9 mouse cellular contexts compared by ENCODE assay signal in genomic region chr4:84883646-84884045, GRCm38 (mm10). TPM values are rescaled to one million over a fixed set of nuclear protein-coding genes. Genes with fewer than 3 reads are reported as not detected.
DNase-seq lines count a peak whose midpoint lies in the region; ATAC-seq and TF ChIP-seq lines count a peak whose summit lies in the region.
"Had no signal": no experiment of that assay in that cellular context is flagged by ENCODE, and none has a peak within 500 bp of the region (broad histone marks: within the 10 kb centered on the region; RNA-seq: fewer than 3 reads in every experiment).

No protein-coding gene starts in this region.

- peak overlapping the region; percentile 79 for H3K4me3 ChIP-seq in gastrocnemius, adult 2 months
- H3K4me3 ChIP-seq in liver, embryonic 13.5 days (replicated peaks) = peak overlapping the region; percentile 66; the same call in 1 of the 2 replicates

- ATAC-seq in liver, embryonic 13.5 days (ENCODE audit: low read depth) = no peak
- ATAC-seq in megakaryocyte-erythroid progenitor cell, adult 5-6 weeks (replicated peaks; ENCODE audit: low FRiP score, low TSS enrichment, poor library complexity, severe bottlenecking) = no peak

- peak; percentile 23 for DNase-seq in gastrocnemius, adult 2 months
- DNase-seq in gastrocnemius, postnatal 4 days (ENCODE audit: low spot score in 2 of 2) = no peak
- peak; percentile 21 for DNase-seq in urinary bladder, adult 2 months (ENCODE audit: low spot score)
- no peak for DNase-seq in urinary bladder, postnatal 36 days (ENCODE audit: low spot score in 2 of 2)
- DNase-seq in liver, embryonic 13.5 days = no peak
- no peak for DNase-seq in layer of hippocampus, postnatal 25 days (ENCODE audit: extremely low spot score in 1 of 2, low spot score in 1 of 2)
- no peak for DNase-seq in right cerebral cortex, postnatal 25 days

- H3K4me1 ChIP-seq in liver, embryonic 13.5 days (replicated peaks) = peaks cover 12% of the 10 kb centered on the region; the same call in 1 of the 2 replicates

- WGBS in liver, embryonic 13.5 days (ENCODE audit: insufficient replicate concordance) = 74% methylated on average over 12 of the region's 12 CpGs

- peak overlapping the region; percentile 76 for H3K4me2 ChIP-seq in liver, embryonic 13.5 days

- no peak for TF ChIP-seq CTCF in gastrocnemius, adult 2 months (IDR thresholded peaks at IDR 0.05)

- H3K9me3 ChIP-seq in liver, embryonic 13.5 days (replicated peaks) = no peaks in the 10 kb centered on the region

- H3K27me3 ChIP-seq in liver, embryonic 13.5 days = peaks cover 10% of the 10 kb centered on the region
- H3K27me3 ChIP-seq: CH12.LX had no signal

- no peaks in the 10 kb centered on the region for H3K36me3 ChIP-seq in liver, embryonic 13.5 days

- intact Hi-C loops in gastrocnemius, adult 2 months (cut with DNase I) = no loop called here

- H3K9ac ChIP-seq in liver, embryonic 13.5 days = no peak overlapping the region

- peak overlapping the region; percentile 93 for H3K27ac ChIP-seq in gastrocnemius, adult 2 months
- no peak overlapping the region for H3K27ac ChIP-seq in liver, embryonic 13.5 days

RNA-seq across cellular contexts. Expression of gene Cntln, which starts 0.5 kb away (rescaled TPM):
- total RNA-seq in gastrocnemius, adult 2 months (2021) = 1 to 10 TPM in 1 of 2 experiments, under 1 TPM in 1; 0.99 to 1.5 TPM
- 10 to 100 TPM; 11.2 to 14.2 TPM for total RNA-seq in gastrocnemius, postnatal 4 days (2021)
- polyA plus RNA-seq in urinary bladder, adult 2 months (2012; rRNA removed) = 7.9 and 8.1 TPM in 2 replicates
- polyA plus RNA-seq in liver, embryonic 13.5 days (2015; fragmentation: Nextera tagmentation; extraction: Ambion mirVana) = 1.3 TPM in 2 replicates
- total RNA-seq in layer of hippocampus, postnatal 25 days (2021) = 1 to 10 TPM; 5.7 to 6.1 TPM
- total RNA-seq in megakaryocyte-erythroid progenitor cell, adult 5-6 weeks (2014; fragmentation: Nextera tagmentation) = 12.4 and 19.9 TPM in 2 replicates
- total RNA-seq in megakaryocyte-erythroid progenitor cell, adult 5-6 weeks (2017) = 28.9 and 43.5 TPM in 2 replicates
- total RNA-seq: CH12.LX had no signal

Comparison
In these comparisons a context has a peak if more than half of its experiments do, and no peak if none do; other contexts are left out.
1. DNase-seq: peak in gastrocnemius, adult 2 months (single experiment) and urinary bladder, adult 2 months (single experiment); none in gastrocnemius, postnatal 4 days (0 of 2), urinary bladder, postnatal 36 days (0 of 2), liver, embryonic 13.5 days (single experiment), layer of hippocampus, postnatal 25 days (0 of 2) and right cerebral cortex, postnatal 25 days (single experiment).